Mouse (Mus musculus) adrenal gland, adult (tissue): Measurements from ENCODE around the gene Smg6.
A peak's percentile ranks its signal among the peaks of the same experiment; 100 is the strongest.

Experiments used
- DNase-seq, 2 experiments: peaks; one replicate each; pipeline ENCODE4 v3.0.0; 2022 to 2023; ENCODE audit warnings: low spot score in 1 of 2; ENCODE audit not compliant: inconsistent age in 2 of 2

Gene Smg6

DNA sequence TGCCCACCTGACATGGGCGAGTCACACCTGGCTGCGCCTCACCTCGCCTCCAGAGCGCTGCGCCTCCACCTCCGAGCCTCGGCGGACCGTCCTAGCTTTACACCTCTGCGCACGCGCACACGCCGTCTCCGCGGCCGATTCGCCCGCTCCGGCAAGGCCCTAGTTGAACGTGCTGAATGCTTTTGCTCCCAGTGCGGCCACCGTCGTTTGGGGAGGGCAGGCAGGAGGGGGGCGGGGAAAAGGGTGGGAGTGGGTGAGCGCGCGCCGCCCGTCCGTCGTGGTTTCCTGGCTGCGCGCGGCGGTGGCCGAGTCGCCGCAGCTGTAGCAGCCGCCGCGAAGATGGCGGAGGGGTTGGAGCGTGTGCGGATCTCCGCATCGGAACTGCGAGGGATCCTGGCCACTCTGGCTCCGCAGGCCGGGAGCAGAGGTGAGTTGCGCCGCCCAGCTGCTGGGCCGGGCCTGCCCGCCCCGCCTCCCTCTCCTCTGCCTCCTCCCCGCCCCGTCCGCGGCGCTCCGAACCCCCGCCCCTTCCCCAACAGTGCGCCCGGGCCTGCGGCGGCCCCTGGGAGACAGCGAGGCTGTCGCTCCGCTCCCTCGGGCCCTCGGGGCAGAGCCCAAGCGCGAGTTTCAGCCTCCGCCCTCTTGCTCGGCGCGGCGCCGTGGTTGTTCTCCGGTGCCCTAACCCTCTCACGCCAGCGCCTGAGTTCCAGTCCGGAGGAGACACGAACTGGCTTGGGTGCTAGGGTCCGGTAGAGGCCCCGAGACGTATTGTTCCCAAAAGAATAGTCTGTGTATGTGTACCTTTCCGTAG, at the start of gene Smg6, which contains the start of gene Srr:
TSS of gene Smg6 (plus strand) at position 247 of the 811 bp plus-strand sequence.
TSS of gene Srr (minus strand) at position 372 of the 811 bp plus-strand sequence.
- peak; percentile 95 to 99 for DNase-seq

GRCm38 (mm10) chr11:74876801-74877200, 48.8 kb upstream of the Smg6 start:
- peak in 1 of 2 experiments; percentile 62 for DNase-seq

DNA sequence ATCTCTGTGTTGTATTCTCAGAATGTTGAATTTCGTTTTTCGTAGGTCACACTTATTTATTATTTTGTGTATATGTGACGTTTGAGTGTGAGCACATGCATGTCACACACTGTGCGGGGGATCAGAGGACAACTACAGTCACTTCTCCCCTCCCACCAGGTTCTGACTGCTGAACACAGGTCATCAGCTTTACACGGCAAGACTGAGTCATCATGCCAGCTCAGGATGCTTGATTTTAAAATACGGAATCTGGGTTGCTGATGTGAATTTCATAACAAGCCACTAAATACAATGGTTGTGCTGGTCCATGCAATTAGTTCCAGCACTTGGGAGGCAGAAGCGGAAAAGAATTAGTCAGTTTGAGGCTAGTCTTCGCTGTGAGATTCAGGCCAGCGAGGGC, 44.6 kb upstream of the Smg6 start:
- peak in 1 of 2 experiments; percentile 39 for DNase-seq

DNA sequence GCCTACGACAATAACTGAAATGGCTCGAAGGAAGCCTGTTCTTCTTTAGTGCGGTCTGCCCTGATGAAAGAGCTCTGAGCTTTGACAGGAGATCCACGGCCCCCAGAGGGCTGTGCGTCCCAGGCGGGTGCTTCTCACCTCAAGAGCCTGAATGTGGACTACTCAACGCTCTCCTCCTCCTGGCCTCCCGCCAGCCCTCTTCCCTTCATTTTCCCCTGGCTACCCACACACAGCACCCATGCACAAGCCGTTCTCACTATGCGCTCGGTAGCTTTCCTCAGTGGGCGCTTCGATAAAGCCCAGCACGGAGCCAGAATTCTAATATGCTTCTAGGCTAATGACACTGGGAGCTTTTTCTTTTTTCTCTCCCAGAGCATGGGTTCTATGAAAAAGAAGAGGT, 43.6 kb upstream of the Smg6 start:
- no peak for DNase-seq

GRCm38 (mm10) chr11:74883098-74883497, 42.5 kb upstream of the Smg6 start:
- DNase-seq, result peak in 1 of 2 experiments; percentile 51

- DNase-seq, result peak in 1 of 2 experiments; percentile 31
These were observed 31.0 kb upstream of the Smg6 start for GRCm38 (mm10) chr11:74894619-74895018.

- peak; percentile 88 to 95 for DNase-seq
These were observed 29.4 kb upstream of the Smg6 start for GRCm38 (mm10) chr11:74895980-74896900.

DNA sequence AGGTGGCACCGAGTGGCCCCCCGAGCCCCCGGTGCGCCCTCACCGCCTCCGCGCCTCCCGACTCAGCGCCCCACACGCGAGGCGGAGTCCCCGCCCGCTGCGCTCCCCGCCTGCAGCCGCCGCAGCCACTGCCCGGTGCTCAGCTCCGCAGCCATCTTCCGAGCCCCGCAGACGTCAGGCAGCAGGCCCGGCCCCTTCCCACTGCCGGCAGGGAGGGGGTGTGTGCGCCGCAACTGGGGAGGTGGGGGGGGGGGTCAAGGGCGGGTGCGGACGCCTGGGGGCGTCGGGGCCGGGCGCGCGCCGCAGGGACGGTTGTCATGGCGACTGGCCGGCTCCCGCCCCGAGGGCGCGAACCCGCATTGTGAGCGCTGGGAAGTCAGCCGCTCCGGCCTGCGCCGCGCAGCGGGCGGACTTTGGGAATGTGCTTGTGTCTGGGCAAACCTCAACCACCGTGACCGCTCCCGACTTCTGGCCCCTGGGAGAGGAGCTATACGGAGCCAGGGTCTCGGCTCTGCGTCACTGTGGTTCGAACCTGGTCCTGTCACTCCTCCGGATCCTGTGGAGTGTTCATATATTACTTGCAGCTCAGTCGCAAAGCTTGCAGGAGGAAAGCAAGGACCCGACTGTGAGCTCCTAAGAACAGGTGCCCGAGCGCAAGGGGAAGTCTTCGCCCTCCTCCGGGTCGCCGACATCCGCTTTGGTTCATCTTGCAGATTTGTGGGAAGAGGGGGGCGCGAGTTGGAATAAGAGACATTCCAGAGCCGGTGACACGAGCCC, 28.5 kb upstream of the Smg6 start, which contains the start of gene Sgsm2:
TSS of gene Sgsm2 (minus strand) at position 160 of the 777 bp plus-strand sequence.
- DNase-seq, result peak; percentile 83 to 92

DNA sequence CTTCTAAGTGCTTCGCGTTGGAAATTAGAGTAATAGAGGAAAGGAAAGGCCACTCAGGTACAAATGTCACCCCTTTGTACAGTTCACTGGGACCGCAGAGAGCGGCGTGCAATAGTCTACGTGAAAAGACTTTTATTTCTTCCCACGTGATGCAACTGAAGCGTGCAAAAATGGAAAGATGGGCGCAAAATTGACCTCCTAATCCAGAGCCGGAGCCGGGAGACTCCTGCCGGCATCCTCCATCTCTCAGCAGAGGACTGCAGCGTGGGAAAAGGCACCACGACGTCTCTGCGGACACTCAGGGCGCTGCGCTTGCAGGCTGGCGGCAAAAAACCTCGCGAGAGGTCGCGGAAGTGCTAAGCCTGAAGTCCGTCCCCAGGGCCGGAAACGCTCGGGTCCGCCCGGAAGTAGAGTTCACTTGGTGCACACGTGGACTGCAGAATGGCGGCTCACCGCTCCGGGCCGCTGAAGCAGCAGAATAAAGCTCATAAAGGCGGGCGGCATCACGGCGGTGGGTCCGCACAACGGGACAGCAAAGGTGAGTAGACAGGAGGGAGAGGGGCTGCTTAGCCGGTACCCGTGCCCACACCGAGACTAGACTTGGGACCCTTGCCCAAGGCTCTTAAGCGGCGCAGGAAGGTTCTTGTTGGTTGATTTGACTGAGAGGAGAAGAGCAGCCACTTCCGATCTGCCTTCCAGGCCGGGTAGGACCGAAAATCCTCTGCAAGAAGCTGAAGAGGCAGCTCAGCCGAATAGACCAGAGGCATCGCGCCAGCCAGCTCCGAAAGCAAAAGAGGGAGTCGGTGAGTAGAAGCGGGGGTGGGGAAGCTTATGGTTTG, 27.7 kb upstream of the Smg6 start, which contains the start of gene Tsr1:
TSS of gene Tsr1 (plus strand) at position 394 of the 839 bp plus-strand sequence.
- DNase-seq, result peak; percentile 93 to 96

DNA sequence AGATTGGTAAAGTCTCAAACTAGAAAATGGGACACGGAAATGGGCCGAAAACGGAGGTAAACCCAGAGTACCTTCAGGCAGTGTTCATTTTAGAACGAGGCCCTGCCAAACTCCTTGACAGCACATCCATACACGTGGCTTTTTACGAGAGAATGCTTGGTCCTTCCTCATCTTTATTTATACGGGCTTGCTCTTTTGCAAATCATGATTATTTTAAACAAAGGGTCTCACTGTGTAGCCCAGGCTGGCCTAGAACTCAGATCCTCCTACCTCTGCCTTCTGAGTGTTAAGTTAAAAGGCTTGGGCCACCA, 27.2 kb upstream of the Smg6 start:
- DNase-seq, result no peak

- no peak for DNase-seq
These were observed 24.1 kb upstream of the Smg6 start for GRCm38 (mm10) chr11:74901555-74901954.

- DNase-seq, result no peak
These were observed 23.2 kb upstream of the Smg6 start for GRCm38 (mm10) chr11:74902416-74902815.

- no peak for DNase-seq
These were observed 17.8 kb upstream of the Smg6 start for GRCm38 (mm10) chr11:74907850-74908249.

GRCm38 (mm10) chr11:74908618-74909399, 16.8 kb upstream of the Smg6 start:
- no peak for DNase-seq

GRCm38 (mm10) chr11:74909978-74910377, 15.6 kb upstream of the Smg6 start:
- DNase-seq, result no peak

GRCm38 (mm10) chr11:74912492-74912891, 13.1 kb upstream of the Smg6 start:
- DNase-seq, result no peak

DNA sequence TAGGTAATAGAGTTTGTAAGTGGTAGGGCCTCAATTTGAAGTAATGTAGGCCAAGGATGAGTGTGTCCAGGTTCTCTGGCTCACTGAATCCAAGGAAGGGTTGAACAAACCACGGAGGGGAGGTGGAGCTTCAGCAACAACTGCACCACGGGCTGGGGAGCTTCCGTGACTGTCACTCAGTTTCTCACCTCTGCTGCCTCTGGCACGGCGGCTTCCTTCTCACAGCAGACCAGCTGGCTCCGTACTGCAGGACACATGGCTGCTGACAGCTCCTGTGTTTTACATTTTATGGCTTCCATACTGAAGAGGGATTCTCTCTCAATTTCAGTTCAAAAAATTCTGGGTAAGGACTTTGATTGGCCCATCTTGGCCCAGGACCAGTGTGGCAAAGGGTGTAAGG, 6.4 kb upstream of the Smg6 start:
- DNase-seq, result no peak

GRCm38 (mm10) chr11:74924149-74924548, 1.5 kb upstream of the Smg6 start:
- DNase-seq, result peak; percentile 36 to 58

GRCm38 (mm10) chr11:74926388-74927005, 874 bp downstream of the Smg6 start:
- peak; percentile 39 to 89 for DNase-seq
